Mouse (Mus musculus) intestine, embryonic 15.5 days (tissue): ENCODE measurements around the gene 1700001K19Rik. TPM values are rescaled to one million over a fixed set of nuclear protein-coding genes. Genes with fewer than 3 reads are reported as not detected.

Source experiments
- ATAC-seq: fragments of 200-750 bp; cut with Nextera tagmentation; 2 replicates; pipeline ENCODE4 v1.8.0; 2017; ENCODE audit warnings: moderate TSS enrichment, moderate library complexity
- H3K27ac ChIP-seq: fragments of 300-500 bp; sonication (generic); 2 replicates; pipeline ENCODE4 v1.5.1; 2015; ENCODE audit warnings: mild to moderate bottlenecking, inconsistent platforms
- H3K27me3 ChIP-seq: fragments of 300-500 bp; sonication (generic); replicated peaks from 2 replicates; pipeline ENCODE4 v1.6.1; 2015; ENCODE audit warnings: inconsistent platforms
- H3K36me3 ChIP-seq: fragments of 300-500 bp; sonication (generic); 2 replicates; pipeline ENCODE4 v1.6.1; 2015; ENCODE audit warnings: inconsistent platforms
- H3K4me1 ChIP-seq: fragments of 300-500 bp; sonication (generic); replicated peaks from 2 replicates; pipeline ENCODE4 v1.6.1; 2015; ENCODE audit warnings: inconsistent platforms
- H3K4me2 ChIP-seq: fragments of 300-500 bp; sonication (generic); replicated peaks from 2 replicates; pipeline ENCODE4 v1.6.1; 2015; ENCODE audit warnings: mild to moderate bottlenecking, inconsistent platforms
- H3K4me3 ChIP-seq: fragments of 300-500 bp; sonication (generic); replicated peaks from 2 replicates; pipeline ENCODE4 v1.5.1; 2015; ENCODE audit warnings: inconsistent platforms
- H3K9ac ChIP-seq: fragments of 300-500 bp; sonication (generic); 2 replicates; pipeline ENCODE4 v1.6.1; 2015; ENCODE audit warnings: inconsistent platforms
- H3K9me3 ChIP-seq: fragments of 300-500 bp; sonication (generic); 2 replicates; pipeline ENCODE4 v1.6.1; 2016; ENCODE audit warnings: inconsistent platforms
- WGBS: fragments of 180-500 bp; shearing (Covaris S2); methylation state at CpG from one replicate; pipeline ENCODE4 v1.1.7; 2015; 5-methylcytosine and 5-hydroxymethylcytosine counted together
- polyA plus RNA-seq: library from polyadenylated mRNA; unstranded; fragments of >200 nt; fragmentation: Nextera tagmentation; extraction: Ambion mirVana; gene quantifications from 2 replicates; pipeline ENCODE4 v1.2.1, GENCODE M21; 2015

The 1700001K19Rik gene
- polyA plus RNA-seq, 1 experiment from 2014 or later, result not detected

DNA sequence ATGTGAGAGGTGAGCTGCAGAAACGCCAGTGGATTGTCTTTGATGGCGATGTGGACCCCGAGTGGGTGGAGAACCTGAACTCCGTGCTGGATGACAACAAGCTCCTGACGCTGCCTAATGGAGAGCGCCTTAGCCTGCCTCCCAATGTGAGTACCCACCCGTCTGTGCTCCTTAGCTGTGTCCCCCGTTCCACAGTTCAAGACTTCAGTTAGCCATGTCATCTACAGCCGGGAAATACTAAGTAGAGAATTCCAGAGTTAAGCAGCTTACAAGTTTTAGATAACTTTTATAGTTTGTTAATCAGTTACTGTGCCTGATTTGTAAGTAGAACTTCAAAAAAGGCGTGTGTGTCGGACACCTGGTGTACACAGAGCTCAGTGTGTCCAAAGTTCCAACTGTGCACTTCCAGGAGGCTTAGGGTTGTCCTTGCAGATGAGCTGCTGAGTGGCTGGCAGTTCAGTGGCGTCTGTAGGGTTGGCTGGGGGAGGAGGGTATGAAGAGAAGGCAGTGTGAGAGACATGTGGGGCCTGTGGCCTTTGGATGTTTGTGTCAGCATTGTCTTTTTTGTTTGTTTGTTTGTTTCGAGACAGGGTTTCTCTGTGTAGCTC is 44.8 kb downstream of the 1700001K19Rik start:
- H3K4me1 ChIP-seq, result no peaks in the 10 kb centered on the region
- H3K27ac ChIP-seq, result no peak overlapping the region
- H3K9ac ChIP-seq, result no peak overlapping the region
- H3K4me2 ChIP-seq, result no peak overlapping the region
- H3K36me3 ChIP-seq, result peaks cover 89% of the 10 kb centered on the region
- ATAC-seq, result peak; percentile 86
- no peaks in the 10 kb centered on the region for H3K27me3 ChIP-seq
- 78% methylated on average over 13 of the region's 13 CpGs for WGBS
- no peaks in the 10 kb centered on the region for H3K9me3 ChIP-seq
- H3K4me3 ChIP-seq, result no peak overlapping the region

- Histone ChIP-seq H3K4me3 (no peak overlapping the region), H3K4me1 (no peaks in the 10 kb centered on the region), H3K9ac (no peak overlapping the region), H3K36me3 (peaks cover 89% of the 10 kb centered on the region), H3K27ac (no peak overlapping the region), H3K9me3 (no peaks in the 10 kb centered on the region), H3K4me2 (no peak overlapping the region), H3K27me3 (no peaks in the 10 kb centered on the region)
- ATAC-seq, result no peak
- WGBS, result 95% methylated on average over 12 of the region's 12 CpGs
These were observed 46.1 kb downstream of the 1700001K19Rik start for GRCm38 (mm10) chr12:110636293-110636692.

DNA sequence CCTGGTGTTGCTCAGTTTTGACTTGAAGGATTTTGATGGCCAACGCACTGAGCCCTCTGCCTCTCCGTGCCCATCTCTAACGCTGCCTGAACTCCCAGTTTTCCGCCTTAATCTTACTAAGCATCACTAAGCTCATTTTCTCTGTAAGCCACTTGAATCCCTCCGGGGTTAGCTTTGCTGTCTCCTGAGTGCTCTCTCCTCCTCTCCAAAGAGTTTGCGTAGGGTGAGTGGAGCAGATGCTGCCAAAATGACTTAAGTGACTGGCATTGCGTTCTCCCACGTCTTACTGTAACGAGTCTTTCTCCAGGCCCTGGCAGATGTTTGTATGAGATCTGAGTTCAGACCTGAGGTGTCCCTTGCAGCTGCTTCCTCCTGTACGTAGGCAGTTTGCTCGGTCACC is 52.4 kb downstream of the 1700001K19Rik start:
- Histone ChIP-seq H3K4me1 (no peaks in the 10 kb centered on the region), H3K27ac (no peak overlapping the region), H3K9ac (no peak overlapping the region), H3K4me2 (no peak overlapping the region), H3K36me3 (peaks cover 84% of the 10 kb centered on the region), H3K27me3 (no peaks in the 10 kb centered on the region), H3K4me3 (no peak overlapping the region), H3K9me3 (no peaks in the 10 kb centered on the region)
- 94% methylated on average over 11 of the region's 11 CpGs for WGBS
- ATAC-seq, result no peak

Other genes starting within 250 kb of the 1700001K19Rik start
- gene Ppp2r5c, start 235.5 kb downstream of the 1700001K19Rik start, polyA plus RNA-seq, result 140 and 162 TPM in 2 replicates
- gene Dync1h1, start 81.2 kb downstream of the 1700001K19Rik start, polyA plus RNA-seq, result 35.7 and 38.6 TPM in 2 replicates
- gene Hsp90aa1, start 20.1 kb upstream of the 1700001K19Rik start, polyA plus RNA-seq, result 887 and 955 TPM in 2 replicates
- 19.8 and 21.7 TPM in 2 replicates for gene Wdr20, start 55.3 kb upstream of the 1700001K19Rik start, polyA plus RNA-seq
- 2.4 and 2.6 TPM in 2 replicates for gene Mok, start 158.3 kb upstream of the 1700001K19Rik start, polyA plus RNA-seq
- gene Zfp839, start 167.6 kb upstream of the 1700001K19Rik start, polyA plus RNA-seq, result 4.5 and 4.9 TPM in 2 replicates
- gene Cinp, start 206.5 kb upstream of the 1700001K19Rik start, polyA plus RNA-seq, result 69.6 and 74.2 TPM in 2 replicates
- 3.0 and 3.1 TPM in 2 replicates for gene Tecpr2, start 206.6 kb upstream of the 1700001K19Rik start, polyA plus RNA-seq